Comparison of ENCODE assay signal across 7 mouse cellular contexts in genomic region chr2:127270300-127271041, GRCm38 (mm10). TPM values are rescaled to one million over a fixed set of nuclear protein-coding genes. Genes with fewer than 3 reads are reported as not detected.
DNase-seq lines count a peak whose midpoint lies in the region; ATAC-seq lines count a peak whose summit lies in the region.

No protein-coding gene starts in this region.

- H3K4me1 ChIP-seq in embryonic facial prominence, embryonic 13.5 days: peaks cover 10% of the 10 kb centered on the region
- peaks cover 7% of the 10 kb centered on the region for H3K4me1 ChIP-seq in limb, embryonic 12.5 days (replicated peaks)
- H3K4me1 ChIP-seq in midbrain, embryonic 14.5 days (ENCODE audit: control insufficient read depth, insufficient read depth, low read length): peaks cover 14% of the 10 kb centered on the region

- peak overlapping the region; percentile 90 for H3K9ac ChIP-seq in embryonic facial prominence, embryonic 13.5 days
- peak overlapping the region; percentile 93 for H3K9ac ChIP-seq in limb, embryonic 12.5 days (replicated peaks)
- H3K9ac ChIP-seq in midbrain, embryonic 14.5 days (replicated peaks; ENCODE audit: low read length): peak overlapping the region; percentile 86

- H3K36me3 ChIP-seq in embryonic facial prominence, embryonic 13.5 days: peaks cover 6% of the 10 kb centered on the region
- peaks cover 6% of the 10 kb centered on the region; the same call in 1 of the 2 replicates for H3K36me3 ChIP-seq in limb, embryonic 12.5 days
- no peaks in the 10 kb centered on the region for H3K36me3 ChIP-seq in midbrain, embryonic 14.5 days (ENCODE audit: control insufficient read depth, insufficient read depth, low read length)

- H3K27me3 ChIP-seq in embryonic facial prominence, embryonic 13.5 days: no peaks in the 10 kb centered on the region
- H3K27me3 ChIP-seq in limb, embryonic 12.5 days: no peaks in the 10 kb centered on the region
- H3K27me3 ChIP-seq in midbrain, embryonic 14.5 days (ENCODE audit: control insufficient read depth, insufficient read depth, low read length): no peaks in the 10 kb centered on the region

- under 1% methylated on average over 60 of the region's 75 CpGs for WGBS in embryonic facial prominence, embryonic 13.5 days
- WGBS in limb, embryonic 12.5 days: under 1% methylated on average over 75 of the region's 75 CpGs
- under 1% methylated on average over 74 of the region's 75 CpGs for WGBS in midbrain, embryonic 14.5 days

- peak overlapping the region; percentile 69 for H3K4me2 ChIP-seq in embryonic facial prominence, embryonic 13.5 days
- peak overlapping the region; percentile 82 for H3K4me2 ChIP-seq in limb, embryonic 12.5 days
- peak overlapping the region; percentile 80 for H3K4me2 ChIP-seq in midbrain, embryonic 14.5 days (ENCODE audit: low read length)

- DNase-seq in adrenal gland, postnatal 25 days: peak; percentile 90
- peak; percentile 80 for DNase-seq in heart, adult 8-10 months (ENCODE audit: low spot score)
- DNase-seq in kidney, adult 8-10 months: peak; percentile 84 to 85
- DNase-seq in midbrain, embryonic 14.5 days: peak; percentile 93
- DNase-seq in spleen, adult 18-20 months: peak; percentile 77 to 83

- ATAC-seq in embryonic facial prominence, embryonic 13.5 days (ENCODE audit: insufficient number of reproducible peaks, insufficient read depth, low FRiP score, low TSS enrichment, low read depth): peak; percentile 92
- peak; percentile 92 for ATAC-seq in limb, embryonic 12.5 days (ENCODE audit: insufficient number of reproducible peaks, insufficient read depth, low FRiP score, low TSS enrichment, low read depth)
- ATAC-seq in midbrain, embryonic 14.5 days (ENCODE audit: low FRiP score, low TSS enrichment): peak; percentile 95

- H3K9me3 ChIP-seq in embryonic facial prominence, embryonic 13.5 days: no peaks in the 10 kb centered on the region
- H3K9me3 ChIP-seq in limb, embryonic 12.5 days: no peaks in the 10 kb centered on the region
- H3K9me3 ChIP-seq in midbrain, embryonic 14.5 days (ENCODE audit: control insufficient read depth, low read length): no peaks in the 10 kb centered on the region

- H3K27ac ChIP-seq in embryonic facial prominence, embryonic 13.5 days: peak overlapping the region; percentile 92
- H3K27ac ChIP-seq in limb, embryonic 12.5 days: peak overlapping the region; percentile 95
- peak overlapping the region; percentile 91 for H3K27ac ChIP-seq in midbrain, embryonic 14.5 days (replicated peaks; ENCODE audit: low read depth, low read length)

- peak overlapping the region; percentile 94 for H3K4me3 ChIP-seq in embryonic facial prominence, embryonic 13.5 days
- peak overlapping the region; percentile 97 for H3K4me3 ChIP-seq in limb, embryonic 12.5 days (replicated peaks)
- peak overlapping the region; percentile 99 for H3K4me3 ChIP-seq in midbrain, embryonic 14.5 days (replicated peaks; ENCODE audit: low read depth, low read length)

RNA-seq across cellular contexts. Expression of gene Stard7, which starts 0.5 kb away (rescaled TPM):
- 110 and 117 TPM in 2 replicates for total RNA-seq in adrenal gland, postnatal 25 days (2021)
- 67.0 and 69.1 TPM in 2 replicates for polyA plus RNA-seq in embryonic facial prominence, embryonic 13.5 days (2015; fragmentation: Nextera tagmentation; extraction: Ambion mirVana)
- 100 to 1,000 TPM; 162 to 173 (median 169) TPM for total RNA-seq in heart, adult 8-10 months (2022)
- polyA plus RNA-seq in limb, embryonic 12.5 days (2016; fragmentation: Nextera tagmentation; extraction: Ambion mirVana): 86.5 and 89.6 TPM in 2 replicates
- polyA plus RNA-seq in midbrain, embryonic 14.5 days (2014; fragmentation: Nextera tagmentation; extraction: Ambion mirVana): 77.1 and 113 TPM in 2 replicates

RNA-seq across cellular contexts. Expression of gene Tmem127, which starts 22.8 kb away (rescaled TPM):
- total RNA-seq in adrenal gland, postnatal 25 days (2021): 72.3 and 79.3 TPM in 2 replicates
- 26.8 and 29.4 TPM in 2 replicates for polyA plus RNA-seq in embryonic facial prominence, embryonic 13.5 days (2015; fragmentation: Nextera tagmentation; extraction: Ambion mirVana)
- 10 to 100 TPM; 23.9 to 27.7 (median 27.2) TPM for total RNA-seq in heart, adult 8-10 months (2022)
- polyA plus RNA-seq in limb, embryonic 12.5 days (2016; fragmentation: Nextera tagmentation; extraction: Ambion mirVana): 26.5 and 29.6 TPM in 2 replicates
- polyA plus RNA-seq in midbrain, embryonic 14.5 days (2014; fragmentation: Nextera tagmentation; extraction: Ambion mirVana): 35.0 and 35.4 TPM in 2 replicates

RNA-seq across cellular contexts. Expression of gene Ciao1, which starts 22.9 kb away (rescaled TPM):
- 81.8 and 94.5 TPM in 2 replicates for total RNA-seq in adrenal gland, postnatal 25 days (2021)
- polyA plus RNA-seq in embryonic facial prominence, embryonic 13.5 days (2015; fragmentation: Nextera tagmentation; extraction: Ambion mirVana): 52.5 and 63.1 TPM in 2 replicates
- total RNA-seq in heart, adult 8-10 months (2022): 10 to 100 TPM; 57.8 to 73.8 (median 70.6) TPM
- 65.1 and 65.9 TPM in 2 replicates for polyA plus RNA-seq in limb, embryonic 12.5 days (2016; fragmentation: Nextera tagmentation; extraction: Ambion mirVana)
- 50.4 and 56.4 TPM in 2 replicates for polyA plus RNA-seq in midbrain, embryonic 14.5 days (2014; fragmentation: Nextera tagmentation; extraction: Ambion mirVana)

Comparison
In these comparisons a context has a peak if more than half of its experiments do, and no peak if none do; other contexts are left out.
1. Peak in every context shown above with its lines: DNase-seq, ATAC-seq, H3K4me3 ChIP-seq and H3K27ac ChIP-seq.